Mouse (Mus musculus) ES-E14 (cell line): Measurements from ENCODE around the gene Kcna10. TPM values are rescaled to one million over a fixed set of nuclear protein-coding genes. Genes with fewer than 3 reads are reported as not detected.

Experiments used
- DNase-seq: peaks from one replicate; pipeline ENCODE4 v3.0.0-alpha.2; 2013; ENCODE audit warnings: low read depth, low spot score
- H3K27ac ChIP-seq: 2 replicates; pipeline ENCODE4 v1.5.1; 2012; ENCODE audit warnings: low read depth, mild to moderate bottlenecking, low read length, moderate library complexity, mixed read lengths; ENCODE audit not compliant: poor library complexity, insufficient read depth, severe bottlenecking
- H3K36me3 ChIP-seq: 2 replicates; pipeline ENCODE4 v1.6.1; 2012; ENCODE audit warnings: mild to moderate bottlenecking, low read length, moderate library complexity, mixed read lengths; ENCODE audit not compliant: control insufficient read depth, poor library complexity, insufficient read depth, severe bottlenecking
- H3K4me1 ChIP-seq, 2 experiments: fragments of 150-350 bp in 1 of 2; sonication (generic) in 1 of 2; 2 replicates each; pipeline ENCODE4 v1.6.1; 2012; ENCODE audit warnings: low read length in 2 of 2, mild to moderate bottlenecking in 1 of 2, mixed read lengths in 1 of 2; ENCODE audit not compliant: control insufficient read depth in 2 of 2, insufficient read depth in 2 of 2, poor library complexity in 1 of 2
- H3K4me3 ChIP-seq, 2 experiments: fragments of 150-350 bp in 1 of 2; sonication (generic) in 1 of 2; 2 replicates each; pipeline ENCODE4 v1.5.1; 2012; ENCODE audit warnings: low read length in 2 of 2, low read depth in 1 of 2, mild to moderate bottlenecking in 1 of 2, mixed read lengths in 1 of 2; ENCODE audit not compliant: insufficient read depth in 1 of 2, poor library complexity in 1 of 2, severe bottlenecking in 1 of 2
- H3K9ac ChIP-seq: 2 replicates; pipeline ENCODE4 v1.6.1; 2012; ENCODE audit warnings: low read depth, mild to moderate bottlenecking, low read length, mixed read lengths; ENCODE audit not compliant: poor library complexity, insufficient read depth, severe bottlenecking
- H3K9me3 ChIP-seq: fragments of 150-350 bp; sonication (generic); 2 replicates; pipeline ENCODE4 v1.6.1; 2012; ENCODE audit warnings: low read depth, mild to moderate bottlenecking, low read length; ENCODE audit not compliant: control insufficient read depth, insufficient read depth
- CHD2 ChIP-seq: IDR thresholded peaks from 2 replicates; pipeline ENCODE4 v1.6.1; 2014; ENCODE audit warnings: mild to moderate bottlenecking, low read depth, low read length, inconsistent platforms
- HCFC1 ChIP-seq: IDR thresholded peaks from 2 replicates; pipeline ENCODE4 v1.6.1; 2012; ENCODE audit warnings: low read length, inconsistent platforms, borderline replicate concordance; ENCODE audit not compliant: insufficient read depth
- MAFK ChIP-seq: IDR thresholded peaks from 2 replicates; pipeline ENCODE4 v1.6.1; 2014; ENCODE audit warnings: mild to moderate bottlenecking, low read depth, low read length, inconsistent platforms; ENCODE audit not compliant: insufficient read depth
- ZC3H11A ChIP-seq: IDR thresholded peaks from 2 replicates; pipeline ENCODE4 v1.6.1; 2012; ENCODE audit warnings: low read depth, mild to moderate bottlenecking, inconsistent platforms, low read length, borderline replicate concordance
- ZNF384 ChIP-seq: IDR thresholded peaks from 2 replicates; pipeline ENCODE4 v1.6.1; 2012; ENCODE audit warnings: low read depth, low read length, inconsistent platforms
- in situ Hi-C, 2 experiments: fragments of 600-800 bp; cut with MboI; formaldehyde crosslinking; loops; one replicate each; pipeline ENCODE4 v1.15.1; 2025; ENCODE audit warnings: low sequenced_read_pairs in 2 of 2, inconsistent platforms in 1 of 2; ENCODE audit not compliant: unreplicated experiment in 2 of 2
- total RNA-seq: library from RNA; depleted of rRNA; stranded (reverse); fragments of 300-350 nt; gene quantifications from 2 replicates; pipeline ENCODE4 v1.2.3, GENCODE M21; 2012

Gene Kcna10
- total RNA-seq, 1 experiment: not detected

GRCm38 (mm10) chr3:107216400-107217100 is 33.7 kb downstream of the Kcna10 start:
- no peak for TF ChIP-seq ZC3H11A
- no peak for TF ChIP-seq ZNF384
- no peak for TF ChIP-seq CHD2
- no peak for TF ChIP-seq HCFC1
- TF ChIP-seq MAFK: no peak
- no peaks in the 10 kb centered on the region for H3K4me1 ChIP-seq
- no peak overlapping the region for H3K9ac ChIP-seq
- no peak for DNase-seq
- no peak overlapping the region for H3K4me3 ChIP-seq
- in situ Hi-C loops: no loop called here
- H3K27ac ChIP-seq: no peak overlapping the region
- no peaks in the 10 kb centered on the region for H3K9me3 ChIP-seq
- H3K36me3 ChIP-seq: no peaks in the 10 kb centered on the region

- H3K36me3 ChIP-seq: no peaks in the 10 kb centered on the region
- H3K9ac ChIP-seq: no peak overlapping the region
- no peak overlapping the region for H3K27ac ChIP-seq
- H3K9me3 ChIP-seq: no peaks in the 10 kb centered on the region
- in situ Hi-C loops: no loop called here
- H3K4me3 ChIP-seq: no peak overlapping the region
- TF ChIP-seq MAFK: no peak
- TF ChIP-seq HCFC1: no peak
- TF ChIP-seq ZC3H11A: no peak
- no peak for TF ChIP-seq ZNF384
- no peak for TF ChIP-seq CHD2
- H3K4me1 ChIP-seq: no peaks in the 10 kb centered on the region
- DNase-seq: no peak
Measured at GRCm38 (mm10) chr3:107217101-107217480, 34.2 kb downstream of the Kcna10 start.

- no peak overlapping the region for H3K27ac ChIP-seq
- no peaks in the 10 kb centered on the region for H3K36me3 ChIP-seq
- H3K9ac ChIP-seq: no peak overlapping the region
- no peaks in the 10 kb centered on the region for H3K4me1 ChIP-seq
- in situ Hi-C loops: no loop called here
- H3K9me3 ChIP-seq: no peaks in the 10 kb centered on the region
- H3K4me3 ChIP-seq: no peak overlapping the region
- TF ChIP-seq HCFC1 (no peak), CHD2 (no peak), MAFK (no peak), ZNF384 (no peak), ZC3H11A (no peak)
- no peak for DNase-seq
Measured at GRCm38 (mm10) chr3:107218572-107218971, 35.7 kb downstream of the Kcna10 start.

GRCm38 (mm10) chr3:107221608-107222007 is 38.8 kb downstream of the Kcna10 start, which contains the start of gene Cym:
Cym (minus strand) TSS chr3:107221732.
- Histone ChIP-seq H3K9ac (no peak within 1 kb of the TSS), H3K9me3 (no peaks in the 10 kb centered on the region), H3K36me3 (no peaks in the 10 kb centered on the region), H3K4me1 (no peaks in the 10 kb centered on the region), H3K27ac (no peak within 1 kb of the TSS), H3K4me3 (no peak within 1 kb of the TSS)
- in situ Hi-C loops: no loop called here
- no peak for DNase-seq
- TF ChIP-seq ZC3H11A (no peak), MAFK (no peak), CHD2 (no peak), ZNF384 (no peak), HCFC1 (no peak)

GRCm38 (mm10) chr3:107223230-107223629 is 40.4 kb downstream of the Kcna10 start:
- Histone ChIP-seq H3K4me1 (no peaks in the 10 kb centered on the region), H3K27ac (no peak overlapping the region), H3K4me3 (no peak overlapping the region), H3K9me3 (no peaks in the 10 kb centered on the region), H3K36me3 (no peaks in the 10 kb centered on the region), H3K9ac (no peak overlapping the region)
- TF ChIP-seq CHD2 (no peak), ZNF384 (no peak), HCFC1 (no peak), ZC3H11A (no peak), MAFK (no peak)
- in situ Hi-C loops: no loop called here
- no peak for DNase-seq
